Mouse (Mus musculus) kidney, adult 2 months (tissue): ENCODE measurements at regions not wholly inside any gene's neighbourhood (a gene's known extent, or its start where the extent isn't known, plus 50 kb on each side); places are given as distances from the start of the nearest gene placed in this dataset.

Experiments
- CTCF ChIP-seq: fragments of 200-500 bp; conservative IDR thresholded peaks from 2 replicates; pipeline ENCODE4 v1.5.1; 2011; ENCODE audit warnings: low read depth, mild to moderate bottlenecking, control low read depth, low read length, moderate library complexity, mixed read lengths; ENCODE audit not compliant: insufficient read depth, insufficient read length
- POLR2A ChIP-seq: fragments of 200-500 bp; IDR thresholded peaks from one replicate; pipeline ENCODE4 v1.6.1; 2011; ENCODE audit warnings: low read depth, low read length, control low read depth

DNA sequence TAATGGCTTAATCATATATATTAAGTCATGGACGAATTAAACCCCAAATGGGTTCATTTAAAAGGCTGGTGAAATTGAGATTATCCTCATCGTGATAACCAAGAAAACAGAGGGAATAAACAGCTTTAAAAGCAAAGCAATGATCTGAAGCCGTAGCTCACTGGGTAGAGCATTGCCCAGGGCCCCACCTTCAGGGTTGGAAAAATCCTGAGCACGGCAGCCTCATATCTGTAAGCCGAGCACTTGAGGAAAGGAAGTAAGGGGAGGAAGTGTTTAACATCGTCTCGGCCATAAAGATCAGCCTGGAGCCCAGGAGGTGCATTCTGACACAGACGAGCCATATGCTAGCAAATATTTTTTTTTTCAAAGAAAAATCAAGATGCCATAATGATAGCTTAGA, 394.6 kb upstream of the Atp11b start:
- TF ChIP-seq POLR2A = no peak
- TF ChIP-seq CTCF = no peak
